Mouse (Mus musculus): ENCODE results near the gene Ptdss2. TPM values are rescaled to one million over a fixed set of nuclear protein-coding genes. Genes with fewer than 3 reads are reported as not detected.

The Ptdss2 gene
- polyA plus RNA-seq, 1 experiment: 84.6 TPM

- Histone ChIP-seq H3K27ac (ENCODE audit: control insufficient read depth, insufficient read depth, low read depth, low read length, poor library complexity) (no peak overlapping the region), H3K4me3 (replicated peaks; ENCODE audit: control insufficient read depth, low read depth, low read length) (no peak overlapping the region), H3K4me1 (ENCODE audit: control insufficient read depth, insufficient read depth, low read length) (no peaks in the 10 kb centered on the region)
- 72% methylated on average over 3 of the region's 3 CpGs for WGBS
- no peak for TF ChIP-seq CTCF (IDR thresholded peaks at IDR 0.05; ENCODE audit: control insufficient read depth, insufficient read depth, low read length)
- no peak for TF ChIP-seq POLR2A (IDR thresholded peaks at IDR 0.05; ENCODE audit: borderline replicate concordance, control insufficient read depth, low read depth, low read length)
These were observed 19.0 kb upstream of the Ptdss2 start for GRCm38 (mm10) chr7:141103161-141103560.

GRCm38 (mm10) chr7:141115874-141116273 is 6.3 kb upstream of the Ptdss2 start:
- WGBS: 88% methylated on average over 9 of the region's 9 CpGs
- TF ChIP-seq CTCF (IDR thresholded peaks at IDR 0.05; ENCODE audit: control insufficient read depth, insufficient read depth, low read length): no peak
- TF ChIP-seq POLR2A (IDR thresholded peaks at IDR 0.05; ENCODE audit: borderline replicate concordance, control insufficient read depth, low read depth, low read length): no peak
- no peak overlapping the region for H3K4me3 ChIP-seq (replicated peaks; ENCODE audit: control insufficient read depth, low read depth, low read length)
- no peak overlapping the region for H3K27ac ChIP-seq (ENCODE audit: control insufficient read depth, insufficient read depth, low read depth, low read length, poor library complexity)
- no peaks in the 10 kb centered on the region; the same call in 1 of the 2 replicates for H3K4me1 ChIP-seq (ENCODE audit: control insufficient read depth, insufficient read depth, low read length)

- 73% methylated on average over 9 of the region's 9 CpGs for WGBS
- Histone ChIP-seq H3K4me3 (replicated peaks; ENCODE audit: control insufficient read depth, low read depth, low read length) (no peak within 1 kb of the TSS), H3K27ac (ENCODE audit: control insufficient read depth, insufficient read depth, low read depth, low read length, poor library complexity) (no peak within 1 kb of the TSS), H3K4me1 (ENCODE audit: control insufficient read depth, insufficient read depth, low read length) (peaks cover 2% of the 10 kb centered on the region)
- TF ChIP-seq CTCF (IDR thresholded peaks at IDR 0.05; ENCODE audit: control insufficient read depth, insufficient read depth, low read length) (no peak), POLR2A (IDR thresholded peaks at IDR 0.05; ENCODE audit: borderline replicate concordance, control insufficient read depth, low read depth, low read length) (no peak)
These were observed 4.5 kb upstream of the Ptdss2 start, which contains the start of gene Ano9 for GRCm38 (mm10) chr7:141117636-141118035. Gene Ano9 (minus strand): TSS chr7:141117806.

- 74% methylated on average over 3 of the region's 3 CpGs for WGBS
- H3K27ac ChIP-seq (ENCODE audit: control insufficient read depth, insufficient read depth, low read depth, low read length, poor library complexity): no peak overlapping the region
- TF ChIP-seq POLR2A (IDR thresholded peaks at IDR 0.05; ENCODE audit: borderline replicate concordance, control insufficient read depth, low read depth, low read length) (no peak), CTCF (IDR thresholded peaks at IDR 0.05; ENCODE audit: control insufficient read depth, insufficient read depth, low read length) (no peak)
- no peak overlapping the region for H3K4me3 ChIP-seq (replicated peaks; ENCODE audit: control insufficient read depth, low read depth, low read length)
- peaks cover 2% of the 10 kb centered on the region for H3K4me1 ChIP-seq (ENCODE audit: control insufficient read depth, insufficient read depth, low read length)
These were observed 2.7 kb upstream of the Ptdss2 start for GRCm38 (mm10) chr7:141119487-141119886.

GRCm38 (mm10) chr7:141120605-141121004 is 1.6 kb upstream of the Ptdss2 start:
- 78% methylated on average over 3 of the region's 3 CpGs for WGBS
- no peak for TF ChIP-seq POLR2A (IDR thresholded peaks at IDR 0.05; ENCODE audit: borderline replicate concordance, control insufficient read depth, low read depth, low read length)
- TF ChIP-seq CTCF (IDR thresholded peaks at IDR 0.05; ENCODE audit: control insufficient read depth, insufficient read depth, low read length): no peak
- H3K4me3 ChIP-seq (replicated peaks; ENCODE audit: control insufficient read depth, low read depth, low read length): no peak overlapping the region
- H3K27ac ChIP-seq (ENCODE audit: control insufficient read depth, insufficient read depth, low read depth, low read length, poor library complexity): no peak overlapping the region
- H3K4me1 ChIP-seq (ENCODE audit: control insufficient read depth, insufficient read depth, low read length): peaks cover 2% of the 10 kb centered on the region

GRCm38 (mm10) chr7:141121051-141121531 is 1.1 kb upstream of the Ptdss2 start:
- TF ChIP-seq POLR2A (IDR thresholded peaks at IDR 0.05; ENCODE audit: borderline replicate concordance, control insufficient read depth, low read depth, low read length) (no peak), CTCF (IDR thresholded peaks at IDR 0.05; ENCODE audit: control insufficient read depth, insufficient read depth, low read length) (0 out of 2 replicates have a peak, but pooled peaks have one; percentile 5)
- H3K27ac ChIP-seq (ENCODE audit: control insufficient read depth, insufficient read depth, low read depth, low read length, poor library complexity): no peak overlapping the region
- WGBS: 70% methylated on average over 5 of the region's 5 CpGs
- H3K4me3 ChIP-seq (replicated peaks; ENCODE audit: control insufficient read depth, low read depth, low read length): no peak overlapping the region
- peaks cover 2% of the 10 kb centered on the region for H3K4me1 ChIP-seq (ENCODE audit: control insufficient read depth, insufficient read depth, low read length)

GRCm38 (mm10) chr7:141122689-141123516 is 721 bp downstream of the Ptdss2 start:
- H3K27ac ChIP-seq (ENCODE audit: control insufficient read depth, insufficient read depth, low read depth, low read length, poor library complexity): peak overlapping the region; percentile 76
- no peak; the same call in 1 of the 2 replicates for TF ChIP-seq POLR2A (IDR thresholded peaks at IDR 0.05; ENCODE audit: borderline replicate concordance, control insufficient read depth, low read depth, low read length)
- no peak; the same call in 1 of the 2 replicates for TF ChIP-seq CTCF (IDR thresholded peaks at IDR 0.05; ENCODE audit: control insufficient read depth, insufficient read depth, low read length)
- peaks cover 2% of the 10 kb centered on the region for H3K4me1 ChIP-seq (ENCODE audit: control insufficient read depth, insufficient read depth, low read length)
- WGBS: 2% methylated on average over 29 of the region's 29 CpGs
- H3K4me3 ChIP-seq (replicated peaks; ENCODE audit: control insufficient read depth, low read depth, low read length): peak overlapping the region; percentile 90

- 2% methylated on average over 15 of the region's 15 CpGs for WGBS
- H3K4me3 ChIP-seq (replicated peaks; ENCODE audit: control insufficient read depth, low read depth, low read length): peak overlapping the region; percentile 90
- TF ChIP-seq CTCF (IDR thresholded peaks at IDR 0.05; ENCODE audit: control insufficient read depth, insufficient read depth, low read length) (no peak), POLR2A (IDR thresholded peaks at IDR 0.05; ENCODE audit: borderline replicate concordance, control insufficient read depth, low read depth, low read length) (peak; percentile 62; the same call in 1 of the 2 replicates)
- H3K4me1 ChIP-seq (ENCODE audit: control insufficient read depth, insufficient read depth, low read length): peaks cover 2% of the 10 kb centered on the region
- H3K27ac ChIP-seq (ENCODE audit: control insufficient read depth, insufficient read depth, low read depth, low read length, poor library complexity): peak overlapping the region; percentile 76
These were observed 1.3 kb downstream of the Ptdss2 start for GRCm38 (mm10) chr7:141123517-141123856.
